Mouse (Mus musculus): ENCODE data around the gene Ykt6. TPM values are rescaled to one million over a fixed set of nuclear protein-coding genes. Genes with fewer than 3 reads are reported as not detected.

The Ykt6 gene
- polyA plus RNA-seq, 1 experiment from 2014 or later, result 40.9 TPM

DNA sequence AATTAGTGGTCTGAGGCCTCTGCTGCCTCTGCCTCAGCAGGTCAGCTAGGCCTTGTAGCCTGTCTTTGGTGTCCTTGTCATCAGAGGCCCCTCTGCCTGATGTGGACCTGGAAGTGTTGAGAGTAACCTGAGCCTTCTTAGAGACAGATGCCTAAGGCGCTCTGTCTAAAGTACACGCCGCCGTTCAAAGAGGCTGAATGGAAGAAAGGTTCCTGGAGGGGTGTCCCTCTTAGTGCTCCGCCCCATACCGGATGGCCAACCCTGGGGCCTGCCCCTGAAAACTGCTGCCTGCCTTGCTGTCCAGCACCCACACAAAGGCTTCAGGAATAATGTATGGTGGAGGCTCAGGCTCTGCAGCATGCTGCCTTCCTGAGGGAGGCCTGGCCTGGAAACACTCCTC, 12.7 kb downstream of the Ykt6 start:
- Histone ChIP-seq H3K27me3 (replicated peaks; ENCODE audit: insufficient read depth, low read length) (no peaks in the 10 kb centered on the region), H3K4me3 (ENCODE audit: low read depth, low read length) (no peak overlapping the region), H3K4me1 (ENCODE audit: insufficient read depth, low read depth, low read length) (no peaks in the 10 kb centered on the region), H3K36me3 (ENCODE audit: insufficient read depth, low read length) (peaks cover 14% of the 10 kb centered on the region; the same call in 1 of the 2 replicates), H3K4me2 (replicated peaks; ENCODE audit: low read depth, low read length) (no peak overlapping the region), H3K27ac (ENCODE audit: low read length) (no peak overlapping the region), H3K9me3 (ENCODE audit: low read length) (no peaks in the 10 kb centered on the region), H3K9ac (replicated peaks; ENCODE audit: low read depth) (no peak overlapping the region)
- no peak for TF ChIP-seq EP300 (IDR thresholded peaks at IDR 0.05)
- no peak for TF ChIP-seq CTCF (IDR thresholded peaks at IDR 0.05)
- ATAC-seq, result no peak
- WGBS, result 62% methylated on average over 6 of the region's 6 CpGs
- no peak for DNase-seq (ENCODE audit: low spot score)

- H3K27ac ChIP-seq (ENCODE audit: low read length), result no peak overlapping the region
- H3K9me3 ChIP-seq (ENCODE audit: low read length), result no peaks in the 10 kb centered on the region
- no peaks in the 10 kb centered on the region for H3K27me3 ChIP-seq (replicated peaks; ENCODE audit: insufficient read depth, low read length)
- DNase-seq (ENCODE audit: low spot score) (no peak), ATAC-seq (no peak)
- H3K4me3 ChIP-seq (ENCODE audit: low read depth, low read length), result no peak overlapping the region
- H3K4me1 ChIP-seq (ENCODE audit: insufficient read depth, low read depth, low read length), result no peaks in the 10 kb centered on the region
- TF ChIP-seq CTCF (IDR thresholded peaks at IDR 0.05) (no peak), EP300 (IDR thresholded peaks at IDR 0.05) (no peak)
- H3K9ac ChIP-seq (replicated peaks; ENCODE audit: low read depth), result no peak overlapping the region
- H3K4me2 ChIP-seq (replicated peaks; ENCODE audit: low read depth, low read length), result no peak overlapping the region
- 53% methylated on average over 7 of the region's 7 CpGs for WGBS
- H3K36me3 ChIP-seq (ENCODE audit: insufficient read depth, low read length), result no peaks in the 10 kb centered on the region
Measured at GRCm38 (mm10) chr11:5971202-5971601, 15.7 kb downstream of the Ykt6 start.

DNA sequence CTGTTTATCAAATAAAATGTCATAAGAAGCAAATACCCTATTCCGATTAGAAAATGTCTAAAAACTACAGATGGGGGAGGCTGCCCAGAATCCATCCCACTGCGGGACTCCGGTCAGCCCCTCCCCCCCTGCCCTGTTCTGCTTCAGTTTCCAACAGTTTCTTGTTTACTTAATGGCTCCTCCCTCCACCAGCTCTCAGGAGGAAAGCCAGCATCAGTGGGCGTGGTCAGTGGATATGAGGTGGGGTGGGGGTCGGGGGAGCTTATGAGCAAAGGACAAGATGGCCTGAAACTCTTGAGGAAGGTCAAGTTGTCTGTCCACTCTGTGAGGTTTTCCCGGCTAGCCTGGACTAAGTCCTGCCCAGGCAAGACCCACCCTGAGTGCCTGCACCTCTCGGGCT, 17.7 kb downstream of the Ykt6 start:
- ATAC-seq (no peak), DNase-seq (ENCODE audit: low spot score) (no peak)
- no peaks in the 10 kb centered on the region for H3K36me3 ChIP-seq (ENCODE audit: insufficient read depth, low read length)
- WGBS, result 25% methylated on average over 7 of the region's 7 CpGs
- no peaks in the 10 kb centered on the region for H3K4me1 ChIP-seq (ENCODE audit: insufficient read depth, low read depth, low read length)
- no peak for TF ChIP-seq CTCF (IDR thresholded peaks at IDR 0.05)
- TF ChIP-seq EP300 (IDR thresholded peaks at IDR 0.05), result no peak
- H3K4me2 ChIP-seq (replicated peaks; ENCODE audit: low read depth, low read length), result no peak overlapping the region
- no peaks in the 10 kb centered on the region for H3K9me3 ChIP-seq (ENCODE audit: low read length)
- H3K27ac ChIP-seq (ENCODE audit: low read length), result no peak overlapping the region
- H3K9ac ChIP-seq (replicated peaks; ENCODE audit: low read depth), result no peak overlapping the region
- no peaks in the 10 kb centered on the region for H3K27me3 ChIP-seq (replicated peaks; ENCODE audit: insufficient read depth, low read length)
- no peak overlapping the region for H3K4me3 ChIP-seq (ENCODE audit: low read depth, low read length)

GRCm38 (mm10) chr11:5974053-5974452, 18.6 kb downstream of the Ykt6 start:
- Histone ChIP-seq H3K9ac (replicated peaks; ENCODE audit: low read depth) (no peak overlapping the region), H3K4me1 (ENCODE audit: insufficient read depth, low read depth, low read length) (no peaks in the 10 kb centered on the region), H3K4me2 (replicated peaks; ENCODE audit: low read depth, low read length) (no peak overlapping the region), H3K27ac (ENCODE audit: low read length) (no peak overlapping the region), H3K36me3 (ENCODE audit: insufficient read depth, low read length) (no peaks in the 10 kb centered on the region), H3K9me3 (ENCODE audit: low read length) (no peaks in the 10 kb centered on the region), H3K27me3 (replicated peaks; ENCODE audit: insufficient read depth, low read length) (no peaks in the 10 kb centered on the region), H3K4me3 (ENCODE audit: low read depth, low read length) (no peak overlapping the region)
- ATAC-seq (no peak), DNase-seq (ENCODE audit: low spot score) (no peak)
- TF ChIP-seq CTCF (IDR thresholded peaks at IDR 0.05) (no peak), EP300 (IDR thresholded peaks at IDR 0.05) (no peak)
- WGBS, result 56% methylated on average over 6 of the region's 6 CpGs

- no peaks in the 10 kb centered on the region for H3K4me1 ChIP-seq (ENCODE audit: insufficient read depth, low read depth, low read length)
- H3K4me2 ChIP-seq (replicated peaks; ENCODE audit: low read depth, low read length), result no peak overlapping the region
- no peak for ATAC-seq
- WGBS, result 65% methylated on average over 2 of the region's 2 CpGs
- no peaks in the 10 kb centered on the region for H3K9me3 ChIP-seq (ENCODE audit: low read length)
- H3K4me3 ChIP-seq (ENCODE audit: low read depth, low read length), result no peak overlapping the region
- TF ChIP-seq EP300 (IDR thresholded peaks at IDR 0.05) (no peak), CTCF (IDR thresholded peaks at IDR 0.05) (no peak)
- no peaks in the 10 kb centered on the region for H3K27me3 ChIP-seq (replicated peaks; ENCODE audit: insufficient read depth, low read length)
- no peak for DNase-seq (ENCODE audit: low spot score)
- no peak overlapping the region for H3K9ac ChIP-seq (replicated peaks; ENCODE audit: low read depth)
- no peaks in the 10 kb centered on the region for H3K36me3 ChIP-seq (ENCODE audit: insufficient read depth, low read length)
- no peak overlapping the region for H3K27ac ChIP-seq (ENCODE audit: low read length)
Measured at GRCm38 (mm10) chr11:5975068-5975467, 19.6 kb downstream of the Ykt6 start.

GRCm38 (mm10) chr11:5976106-5976505, 20.6 kb downstream of the Ykt6 start:
- no peaks in the 10 kb centered on the region for H3K9me3 ChIP-seq (ENCODE audit: low read length)
- H3K36me3 ChIP-seq (ENCODE audit: insufficient read depth, low read length), result no peaks in the 10 kb centered on the region
- H3K9ac ChIP-seq (replicated peaks; ENCODE audit: low read depth), result no peak overlapping the region
- ATAC-seq (no peak), DNase-seq (ENCODE audit: low spot score) (no peak)
- no peak overlapping the region for H3K4me2 ChIP-seq (replicated peaks; ENCODE audit: low read depth, low read length)
- H3K4me1 ChIP-seq (ENCODE audit: insufficient read depth, low read depth, low read length), result no peaks in the 10 kb centered on the region
- TF ChIP-seq EP300 (IDR thresholded peaks at IDR 0.05) (no peak), CTCF (IDR thresholded peaks at IDR 0.05) (no peak)
- 18% methylated on average over 9 of the region's 9 CpGs for WGBS
- H3K4me3 ChIP-seq (ENCODE audit: low read depth, low read length), result no peak overlapping the region
- no peak overlapping the region for H3K27ac ChIP-seq (ENCODE audit: low read length)
- no peaks in the 10 kb centered on the region for H3K27me3 ChIP-seq (replicated peaks; ENCODE audit: insufficient read depth, low read length)

DNA sequence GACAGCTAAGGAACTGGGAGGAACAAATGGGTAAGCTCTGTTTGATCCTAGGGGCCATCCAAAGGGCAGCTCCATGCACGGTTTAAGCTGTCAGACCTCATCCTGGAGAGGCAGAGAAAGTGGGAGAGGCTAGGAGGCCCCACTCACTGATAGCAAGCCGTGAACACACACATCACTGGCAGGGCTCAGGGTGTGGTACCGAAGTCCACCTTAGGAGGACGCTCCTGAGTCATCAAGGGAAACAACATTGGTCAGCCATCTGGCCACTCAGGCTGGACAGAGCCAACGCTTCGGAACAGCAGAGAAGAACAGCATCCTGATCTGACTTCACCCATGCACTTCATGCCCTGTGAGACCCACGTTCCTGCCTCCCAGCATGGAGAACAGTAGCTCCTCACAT, 23.6 kb downstream of the Ykt6 start:
- no peak overlapping the region for H3K27ac ChIP-seq (ENCODE audit: low read length)
- DNase-seq (ENCODE audit: low spot score), result no peak
- TF ChIP-seq CTCF (IDR thresholded peaks at IDR 0.05) (no peak), EP300 (IDR thresholded peaks at IDR 0.05) (no peak)
- no peak overlapping the region for H3K4me2 ChIP-seq (replicated peaks; ENCODE audit: low read depth, low read length)
- 71% methylated on average over 7 of the region's 7 CpGs for WGBS
- no peaks in the 10 kb centered on the region for H3K9me3 ChIP-seq (ENCODE audit: low read length)
- no peak for ATAC-seq
- H3K4me3 ChIP-seq (ENCODE audit: low read depth, low read length), result no peak overlapping the region
- H3K4me1 ChIP-seq (ENCODE audit: insufficient read depth, low read depth, low read length), result no peaks in the 10 kb centered on the region
- no peak overlapping the region for H3K9ac ChIP-seq (replicated peaks; ENCODE audit: low read depth)
- H3K27me3 ChIP-seq (replicated peaks; ENCODE audit: insufficient read depth, low read length), result no peaks in the 10 kb centered on the region
- H3K36me3 ChIP-seq (ENCODE audit: insufficient read depth, low read length), result no peaks in the 10 kb centered on the region
